Mouse (Mus musculus): Measurements from ENCODE around the gene Zranb1. TPM values are rescaled to one million over a fixed set of nuclear protein-coding genes. Genes with fewer than 3 reads are reported as not detected.
A peak's percentile ranks its signal among the peaks of the same experiment; 100 is the strongest.

The Zranb1 gene
- polyA plus RNA-seq, 1 experiment, result not detected

DNA sequence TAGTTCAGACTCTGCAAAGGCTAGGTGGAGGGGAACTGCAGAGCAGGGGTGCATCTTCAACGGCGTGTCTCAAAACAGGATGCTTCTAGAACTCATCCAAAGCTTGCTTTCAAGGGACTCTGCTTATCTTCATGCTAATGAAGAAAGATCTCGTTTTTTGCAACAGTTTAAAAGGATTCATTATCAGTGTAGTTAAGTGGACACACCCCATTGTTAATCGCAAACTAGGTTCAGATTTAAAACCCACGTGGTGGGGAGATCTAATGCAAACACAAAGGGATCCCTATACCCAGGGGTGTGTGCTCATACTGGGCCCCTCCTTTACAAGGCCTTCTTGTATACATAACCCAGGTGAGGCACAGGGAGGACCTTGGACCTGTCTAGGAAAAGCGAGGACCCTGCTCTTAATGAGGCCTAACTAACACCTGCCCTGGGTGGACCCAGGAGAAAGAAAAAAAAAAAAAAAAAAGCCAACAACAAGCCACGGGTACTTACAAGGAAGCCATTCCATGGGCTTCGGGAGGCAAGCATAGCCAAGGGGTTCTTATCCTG is 98.6 kb downstream of the Zranb1 start:
- Histone ChIP-seq H3K4me3 (ENCODE audit: insufficient read depth, low read depth, low read length) (no peak overlapping the region), H3K4me1 (ENCODE audit: control insufficient read depth, insufficient read depth, low read length) (peaks cover 6% of the 10 kb centered on the region), H3K27ac (ENCODE audit: insufficient read depth, low read depth, low read length) (no peak overlapping the region)
- TF ChIP-seq CTCF (IDR thresholded peaks at IDR 0.05; ENCODE audit: insufficient read depth, low read depth, low read length) (no peak), POLR2A (IDR thresholded peaks at IDR 0.05; ENCODE audit: insufficient read depth, low read depth, low read length) (no peak)
- 72% methylated on average over 8 of the region's 8 CpGs for WGBS

DNA sequence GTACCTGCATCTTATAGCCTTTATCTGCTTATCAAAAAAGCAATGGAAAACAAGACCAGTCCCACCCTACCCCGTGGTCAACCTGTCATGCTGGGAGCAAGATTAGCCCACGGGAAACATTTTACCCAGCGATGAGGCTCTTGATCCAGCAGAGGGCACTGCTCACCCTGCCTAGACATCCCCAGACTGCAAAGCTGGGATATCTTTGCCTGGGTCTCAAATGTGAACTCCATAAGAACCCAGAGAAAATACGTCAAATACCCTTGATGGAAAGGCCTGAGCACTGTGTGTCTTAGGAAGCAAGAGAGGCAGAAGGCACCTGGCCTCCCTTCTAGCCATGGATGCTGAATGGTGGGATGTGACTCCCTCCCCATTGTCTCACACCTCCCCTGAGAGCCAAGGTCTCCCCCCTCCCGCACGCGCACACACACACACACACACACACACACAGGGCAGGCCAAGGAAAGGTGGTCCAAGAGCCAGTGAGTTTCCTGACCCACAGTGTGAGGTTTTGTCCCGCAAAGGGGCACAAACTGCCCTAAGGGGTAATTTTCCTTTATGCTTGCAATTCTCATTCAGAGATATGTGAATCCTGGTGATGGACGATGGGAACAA is 101.8 kb downstream of the Zranb1 start:
- Histone ChIP-seq H3K4me1 (ENCODE audit: control insufficient read depth, insufficient read depth, low read length) (peaks cover 7% of the 10 kb centered on the region), H3K27ac (ENCODE audit: insufficient read depth, low read depth, low read length) (no peak overlapping the region), H3K4me3 (ENCODE audit: insufficient read depth, low read depth, low read length) (no peak overlapping the region)
- TF ChIP-seq CTCF (IDR thresholded peaks at IDR 0.05; ENCODE audit: insufficient read depth, low read depth, low read length), result peak; percentile 74; the same call in 1 of the 2 replicates
- no peak for TF ChIP-seq POLR2A (IDR thresholded peaks at IDR 0.05; ENCODE audit: insufficient read depth, low read depth, low read length)
- 32% methylated on average over 8 of the region's 9 CpGs for WGBS

- TF ChIP-seq POLR2A (IDR thresholded peaks at IDR 0.05; ENCODE audit: insufficient read depth, low read depth, low read length) (no peak), CTCF (IDR thresholded peaks at IDR 0.05; ENCODE audit: insufficient read depth, low read depth, low read length) (no peak)
- H3K4me3 ChIP-seq (ENCODE audit: insufficient read depth, low read depth, low read length), result no peak overlapping the region
- peaks cover 15% of the 10 kb centered on the region for H3K4me1 ChIP-seq (ENCODE audit: control insufficient read depth, insufficient read depth, low read length)
- no peak overlapping the region for H3K27ac ChIP-seq (ENCODE audit: insufficient read depth, low read depth, low read length)
Observed at GRCm38 (mm10) chr7:133035901-133036300, 105.0 kb downstream of the Zranb1 start.

Other genes starting within 250 kb of the Zranb1 start
- not detected in 2 replicates for gene Fam53b, start 117.3 kb upstream of the Zranb1 start, polyA plus RNA-seq (2012; ENCODE audit: insufficient read depth, insufficient read length, low replicate concordance, missing spikeins)
- gene Eef1akmt2, start 78.5 kb upstream of the Zranb1 start, polyA plus RNA-seq (2012; ENCODE audit: insufficient read depth, insufficient read length, low replicate concordance, missing spikeins), result not detected in 2 replicates
- gene Abraxas2, start 71.9 kb upstream of the Zranb1 start, polyA plus RNA-seq (2012; ENCODE audit: insufficient read depth, insufficient read length, low replicate concordance, missing spikeins), result not detected in 2 replicates
- not detected in 2 replicates for gene Fgfr2, start 192.2 kb downstream of the Zranb1 start, polyA plus RNA-seq (2012; ENCODE audit: insufficient read depth, insufficient read length, low replicate concordance, missing spikeins)
- gene Ctbp2, start 193.2 kb downstream of the Zranb1 start, polyA plus RNA-seq (2012; ENCODE audit: insufficient read depth, insufficient read length, low replicate concordance, missing spikeins), result not detected in 2 replicates

Measured in olfactory bulb, adult 2 months (tissue).